Mouse (Mus musculus) cortical plate, adult 2 months (tissue): ENCODE measurements around the gene Hps6.

Experiments used
- CTCF ChIP-seq: fragments of 200-500 bp; IDR thresholded peaks from 2 replicates; pipeline ENCODE4 v1.5.1; 2011; ENCODE audit warnings: mild to moderate bottlenecking, control low read depth, low read length; ENCODE audit not compliant: insufficient read depth; ENCODE audit errors: extremely low read depth
- POLR2A ChIP-seq: fragments of 200-500 bp; IDR thresholded peaks from 2 replicates; pipeline ENCODE4 v1.6.1; 2011; ENCODE audit warnings: mild to moderate bottlenecking, low read length, control low read depth; ENCODE audit not compliant: insufficient read depth; ENCODE audit errors: extremely low read depth

DNA sequence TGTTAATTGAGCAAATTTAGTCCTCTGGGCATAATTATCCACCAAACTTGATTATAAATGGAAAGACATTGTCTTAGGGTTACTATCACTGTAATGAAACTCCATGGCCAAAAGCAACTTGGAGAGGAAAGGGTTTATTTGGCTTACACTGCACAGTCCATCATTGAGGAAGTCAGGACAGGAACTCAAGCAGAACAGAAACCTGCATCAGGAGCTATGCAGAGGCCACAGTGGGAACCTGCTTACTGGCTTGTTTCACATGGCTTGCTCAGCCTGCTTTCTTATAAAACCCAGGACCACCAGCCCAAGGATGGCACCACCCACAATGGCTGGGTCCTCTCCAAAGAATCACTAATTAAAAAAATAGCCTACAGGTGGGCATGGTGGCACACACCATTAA lies 18.9 kb upstream of the Hps6 start:
- TF ChIP-seq CTCF (no peak), POLR2A (no peak)
